Mouse (Mus musculus): Measurements from ENCODE around the gene Atp5c1. TPM values are rescaled to one million over a fixed set of nuclear protein-coding genes. Genes with fewer than 3 reads are reported as not detected.

The Atp5c1 gene
- 100 to 1,000 TPM; 256 to 257 TPM for total RNA-seq (2021)

- peak; percentile 96 to 97 for DNase-seq
Measured at GRCm38 (mm10) chr2:10080310-10081010, at the start of gene Atp5c1, which contains the start of gene Kin. Gene Atp5c1 (minus strand): TSS chr2:10080510. Gene Kin (plus strand): TSS chr2:10080593.

- DNase-seq: no peak
Measured at GRCm38 (mm10) chr2:10128571-10128970, 48.3 kb upstream of the Atp5c1 start.

- no peak for DNase-seq
Measured at GRCm38 (mm10) chr2:10127471-10127870, 47.2 kb upstream of the Atp5c1 start.

GRCm38 (mm10) chr2:10126122-10126521, 45.8 kb upstream of the Atp5c1 start:
- no peak for DNase-seq

GRCm38 (mm10) chr2:10121826-10122225, 41.5 kb upstream of the Atp5c1 start:
- DNase-seq: no peak

DNA sequence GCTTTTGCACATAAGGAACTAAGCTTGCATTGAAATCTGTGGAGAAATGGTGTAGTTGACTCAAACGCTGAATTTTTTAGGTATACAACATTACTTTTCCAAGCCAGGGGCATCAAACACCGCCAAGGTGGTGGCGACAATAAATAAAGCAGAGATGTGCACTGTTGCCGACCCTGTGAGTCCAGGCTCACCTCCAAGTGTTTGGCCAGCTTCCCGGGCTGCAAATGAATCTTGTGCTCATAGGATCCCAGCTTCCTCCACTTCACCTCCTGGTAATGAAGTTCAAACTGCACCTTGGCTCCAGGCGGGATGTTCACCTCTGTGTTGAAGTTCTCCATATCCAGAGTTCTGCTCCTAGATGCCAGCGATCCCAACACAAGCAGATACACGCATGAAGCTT, 39.0 kb upstream of the Atp5c1 start:
- no peak for DNase-seq

- DNase-seq: no peak
Measured at GRCm38 (mm10) chr2:10118751-10119150, 38.4 kb upstream of the Atp5c1 start.

DNA sequence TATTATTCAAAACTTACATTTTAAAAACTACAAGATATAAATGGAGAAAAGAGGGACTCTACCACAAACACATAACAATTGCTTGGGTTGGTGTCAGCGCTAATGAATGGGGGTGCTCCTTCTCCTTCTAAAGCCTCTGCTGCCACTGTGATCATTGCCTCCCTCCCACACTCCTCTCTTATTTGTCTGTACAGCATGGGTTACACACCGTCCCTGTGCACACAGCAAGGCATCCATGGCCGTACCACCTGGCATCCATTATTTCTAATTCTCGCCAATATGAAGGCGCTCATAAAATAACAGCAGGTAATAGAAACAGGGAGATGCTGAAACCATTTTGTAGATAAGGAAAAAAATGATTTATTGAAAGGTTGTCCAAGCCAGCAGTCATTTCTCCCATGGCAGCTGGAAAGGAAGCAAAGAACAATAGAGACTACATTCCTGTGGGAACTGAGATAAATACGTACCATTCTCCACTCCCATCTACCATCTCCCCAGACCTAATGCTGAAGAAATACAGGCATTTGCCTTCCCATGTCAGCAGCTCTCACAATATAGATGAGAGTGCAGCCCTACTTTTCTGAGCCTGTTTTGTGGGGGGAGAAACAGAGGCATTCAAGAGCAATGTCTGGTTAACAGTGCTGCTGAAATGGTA, 28.4 kb upstream of the Atp5c1 start:
- DNase-seq: no peak

DNA sequence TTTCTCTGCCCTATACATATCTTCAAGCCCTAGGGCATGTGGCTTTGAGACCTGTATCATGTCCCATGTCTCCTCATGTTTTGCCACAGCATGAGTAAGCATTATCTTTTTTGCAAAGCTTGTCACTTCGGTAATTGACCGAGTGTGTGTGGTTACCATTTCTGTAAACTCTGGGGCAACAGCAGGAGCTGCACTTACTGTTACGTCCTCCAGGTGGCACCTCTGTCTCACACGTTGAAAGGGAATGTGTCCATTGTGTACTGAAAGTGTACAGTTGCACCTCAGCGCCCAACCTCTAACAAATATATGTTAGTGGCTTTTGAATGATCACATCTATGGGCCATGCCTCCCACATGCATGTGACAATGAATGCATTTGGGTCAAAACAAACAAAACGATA, 20.9 kb upstream of the Atp5c1 start:
- peak; percentile 24 to 48 for DNase-seq

GRCm38 (mm10) chr2:10100471-10100870, 20.2 kb upstream of the Atp5c1 start:
- no peak for DNase-seq

- DNase-seq: peak in 1 of 2 experiments; percentile 38
Measured at GRCm38 (mm10) chr2:10098598-10099215, 18.4 kb upstream of the Atp5c1 start.

- DNase-seq: no peak
Measured at GRCm38 (mm10) chr2:10094327-10095100, 14.2 kb upstream of the Atp5c1 start.

GRCm38 (mm10) chr2:10087256-10087850, 7.0 kb upstream of the Atp5c1 start:
- no peak for DNase-seq

DNA sequence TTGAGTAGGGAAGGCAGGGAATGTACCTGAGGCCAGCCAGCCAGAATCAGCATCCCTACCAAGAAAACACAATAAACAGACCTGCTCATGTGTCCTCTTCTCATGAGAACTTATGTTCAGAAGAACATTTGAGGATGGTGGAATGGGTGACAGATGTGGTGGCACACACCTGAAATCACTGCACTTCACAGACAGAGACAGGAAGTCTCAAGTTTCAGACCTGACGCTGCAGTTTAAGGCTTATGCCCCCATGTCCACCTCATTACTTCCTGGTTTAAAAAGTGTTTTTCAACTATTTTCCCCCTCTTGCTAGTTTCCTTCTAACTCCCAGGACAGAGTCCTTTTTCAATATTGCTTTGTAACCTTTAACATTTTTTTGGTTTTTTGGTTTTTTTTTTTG, 2.4 kb upstream of the Atp5c1 start:
- no peak for DNase-seq

DNA sequence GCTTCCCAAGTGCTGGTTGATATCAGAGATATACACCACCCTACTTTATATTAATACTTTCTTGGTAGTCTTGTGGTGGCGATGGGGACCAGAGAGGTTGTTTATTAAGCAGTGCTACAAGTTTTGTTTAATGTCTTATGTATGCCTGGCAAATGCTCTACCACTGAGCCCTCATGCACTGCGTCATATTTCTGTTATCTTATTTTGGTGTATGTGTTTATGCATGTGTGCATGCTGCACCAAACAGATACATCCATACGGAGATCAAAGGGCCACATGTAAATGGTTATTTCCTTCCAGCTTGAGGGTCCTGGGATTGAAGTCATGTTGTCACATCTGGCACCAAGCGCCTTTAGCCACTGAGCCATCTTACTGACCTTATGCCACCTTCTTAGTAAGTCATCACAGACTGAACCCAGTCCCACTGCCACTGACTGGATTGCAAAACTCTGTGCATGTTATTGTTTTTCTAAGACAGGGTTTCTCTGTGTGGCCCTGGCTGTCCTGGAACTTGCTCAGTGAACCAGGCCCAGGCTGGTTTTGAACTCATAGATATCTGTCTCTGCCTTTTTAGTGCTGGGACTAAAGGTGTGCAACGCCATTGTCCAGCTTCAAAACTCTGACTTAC, 1.3 kb upstream of the Atp5c1 start:
- no peak for DNase-seq

DNA sequence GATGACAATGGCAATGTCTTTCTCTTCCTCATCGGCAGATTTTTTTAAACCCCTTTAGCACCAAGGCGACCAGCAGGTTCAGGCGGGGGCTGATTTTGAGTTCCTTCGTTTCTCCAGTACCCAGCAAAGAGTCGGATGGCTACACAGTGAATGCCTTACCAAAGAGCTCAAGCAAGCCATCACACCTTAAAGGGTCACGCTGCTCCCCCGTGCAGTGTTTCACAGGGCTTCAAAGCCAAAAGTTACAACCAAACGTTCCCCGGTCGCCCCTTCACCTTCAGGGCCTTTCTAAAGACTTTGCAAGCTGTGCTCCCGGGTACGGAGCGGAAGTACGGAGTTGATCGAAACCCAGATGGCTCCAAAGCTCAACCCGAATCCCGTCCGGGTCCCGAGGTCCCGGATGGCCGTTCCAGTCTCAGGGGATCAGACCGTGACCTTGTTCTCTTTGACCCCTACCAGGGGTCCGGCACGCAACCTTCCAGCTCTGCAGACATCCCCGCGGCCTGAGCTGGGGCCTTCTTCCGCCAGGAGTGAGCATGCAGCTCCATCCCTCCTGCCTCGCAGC, 483 bp downstream of the Atp5c1 start:
- no peak for DNase-seq

GRCm38 (mm10) chr2:10076675-10077074, 3.6 kb downstream of the Atp5c1 start:
- no peak for DNase-seq

- no peak for DNase-seq
Measured at GRCm38 (mm10) chr2:10074470-10074869, 5.8 kb downstream of the Atp5c1 start.

- no peak for DNase-seq
Measured at GRCm38 (mm10) chr2:10071751-10072150, 8.6 kb downstream of the Atp5c1 start.

DNA sequence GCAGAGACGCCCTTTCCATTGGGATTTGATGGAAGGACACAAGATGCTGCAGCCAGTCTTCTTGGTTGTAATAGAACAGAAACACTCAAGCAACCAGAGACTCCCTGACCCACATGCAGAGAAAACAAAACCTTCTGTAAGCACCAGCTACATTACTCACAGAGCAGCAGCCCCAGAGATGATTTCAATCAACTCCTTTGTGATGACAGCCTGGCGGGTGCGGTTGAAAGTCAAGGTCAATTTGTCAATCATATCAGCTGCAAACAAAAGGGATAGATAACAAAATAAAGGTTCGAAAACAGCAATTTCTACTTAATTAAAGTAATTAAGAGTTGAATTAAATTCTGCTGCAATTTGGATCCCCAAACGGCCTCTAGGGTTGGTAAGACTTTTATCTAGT, 21.5 kb downstream of the Atp5c1 start:
- no peak for DNase-seq

- no peak for DNase-seq
Measured at GRCm38 (mm10) chr2:10051996-10052395, 28.3 kb downstream of the Atp5c1 start.

DNA sequence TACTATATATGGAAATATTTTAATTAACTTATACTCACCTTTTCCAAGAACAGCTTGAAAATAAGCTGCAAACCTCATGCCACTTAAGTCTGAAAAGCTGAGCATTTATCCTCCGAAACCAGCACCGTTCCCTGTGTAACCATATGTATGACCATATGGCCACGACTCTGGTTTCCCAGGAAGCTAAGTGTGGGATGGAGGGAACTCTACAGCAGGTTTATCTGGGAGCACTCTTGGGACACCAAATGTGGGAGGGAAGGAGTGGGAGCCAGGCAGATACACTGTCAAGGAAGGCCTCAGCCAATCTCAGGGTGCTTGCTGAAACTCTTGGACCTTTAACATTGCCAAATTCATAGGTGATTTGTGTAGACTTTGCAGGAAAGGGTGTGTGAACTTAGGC, 29.4 kb downstream of the Atp5c1 start:
- peak; percentile 42 to 51 for DNase-seq

Data from layer of hippocampus, postnatal 36 days (tissue).